Mouse (Mus musculus) liver, postnatal 0 days (tissue): Measurements from ENCODE around the gene Tm4sf20.
A peak's percentile ranks its signal among the peaks of the same experiment; 100 is the strongest.

Source experiments
- CTCF ChIP-seq: sonication (generic); IDR thresholded peaks from 2 replicates; pipeline ENCODE4 v1.5.1; 2016; ENCODE audit warnings: antibody characterized with exemption, low read depth
- EP300 ChIP-seq: IDR thresholded peaks from 2 replicates; pipeline ENCODE4 v1.6.1; 2016; ENCODE audit warnings: antibody characterized with exemption, low read depth, mild to moderate bottlenecking

GRCm38 (mm10) chr1:82759520-82759919 lies 8.7 kb downstream of the Tm4sf20 start:
- TF ChIP-seq EP300 = no peak
- peak; percentile 65 for TF ChIP-seq CTCF
